In genomic region chr1:171382096-171382620, GRCm38 (mm10) we compare ENCODE assay signal across 1 mouse cellular context.
A peak's percentile ranks its signal among the peaks of the same experiment; 100 is the strongest.
TF ChIP-seq lines count a peak whose summit lies in the region.

No protein-coding gene starts in this region.

TF ChIP-seq in MEL, 35 proteins besides CTCF, POLR2A, EP300 and RAD21:
- no peak for TF ChIP-seq CHD1 (IDR thresholded peaks at IDR 0.05; ENCODE audit: low read depth, low read length)
- peak; percentile 65 for TF ChIP-seq ZNF384 (IDR thresholded peaks at IDR 0.05; ENCODE audit: low read depth, low read length)
- TF ChIP-seq GABPA (IDR thresholded peaks at IDR 0.05; ENCODE audit: low read depth, low read length): no peak
- no peak for TF ChIP-seq E2F4 (IDR thresholded peaks at IDR 0.05; ENCODE audit: borderline replicate concordance, low read depth, low read length)
